ENCODE assay signal across 19 mouse cellular contexts in genomic region chr5:72448846-72449245, GRCm38 (mm10). TPM values are rescaled to one million over a fixed set of nuclear protein-coding genes. Genes with fewer than 3 reads are reported as not detected.
"Had no signal": no experiment of that assay in that cellular context is flagged by ENCODE, and none has a peak within 500 bp of the region (broad histone marks: within the 10 kb centered on the region; RNA-seq: fewer than 3 reads in every experiment).

No protein-coding gene starts in this region.

- H3K9me3 ChIP-seq: midbrain, embryonic 10.5 days; midbrain, embryonic 12.5 days; neural tube, embryonic 13.5 days; neural tube, embryonic 15.5 days had no signal

- H3K4me1 ChIP-seq: midbrain, embryonic 10.5 days; midbrain, embryonic 12.5 days; neural tube, embryonic 13.5 days; neural tube, embryonic 15.5 days had no signal

- H3K27ac ChIP-seq: midbrain, embryonic 10.5 days; midbrain, embryonic 12.5 days; neural tube, embryonic 13.5 days; neural tube, embryonic 15.5 days had no signal

- H3K27me3 ChIP-seq: midbrain, embryonic 12.5 days; neural tube, embryonic 13.5 days; neural tube, embryonic 15.5 days had no signal

- ATAC-seq: midbrain, embryonic 16.5 days had no signal

- H3K36me3 ChIP-seq: midbrain, embryonic 10.5 days; midbrain, embryonic 12.5 days; neural tube, embryonic 13.5 days; neural tube, embryonic 15.5 days had no signal

- H3K9ac ChIP-seq: lung, embryonic 14.5 days; midbrain, embryonic 12.5 days; neural tube, embryonic 13.5 days; neural tube, embryonic 15.5 days had no signal

- H3K4me3 ChIP-seq: midbrain, embryonic 10.5 days; midbrain, embryonic 12.5 days; myocyte; neural tube, embryonic 13.5 days; neural tube, embryonic 15.5 days had no signal

- DNase-seq: lung, postnatal 10 days; lung, postnatal 4 days; midbrain, embryonic 14.5 days; retina, postnatal 1 day; right cerebral cortex, adult 18-20 months; right cerebral cortex, postnatal 25 days; right cerebral cortex, postnatal 4 days; spleen, adult 18-20 months; thymus, adult 18-20 months; thymus, postnatal 14 days; thymus, postnatal 36 days had no signal

- H3K4me2 ChIP-seq: lung, embryonic 14.5 days; midbrain, embryonic 12.5 days; neural tube, embryonic 13.5 days; neural tube, embryonic 15.5 days had no signal

RNA-seq across cellular contexts. Expression of gene Corin, which starts 55.4 kb away (rescaled TPM):
- polyA plus RNA-seq: myocyte; small intestine, adult 2 months had no signal
